Comparison of ENCODE assay signal across 19 mouse cellular contexts in the genomic region with DNA sequence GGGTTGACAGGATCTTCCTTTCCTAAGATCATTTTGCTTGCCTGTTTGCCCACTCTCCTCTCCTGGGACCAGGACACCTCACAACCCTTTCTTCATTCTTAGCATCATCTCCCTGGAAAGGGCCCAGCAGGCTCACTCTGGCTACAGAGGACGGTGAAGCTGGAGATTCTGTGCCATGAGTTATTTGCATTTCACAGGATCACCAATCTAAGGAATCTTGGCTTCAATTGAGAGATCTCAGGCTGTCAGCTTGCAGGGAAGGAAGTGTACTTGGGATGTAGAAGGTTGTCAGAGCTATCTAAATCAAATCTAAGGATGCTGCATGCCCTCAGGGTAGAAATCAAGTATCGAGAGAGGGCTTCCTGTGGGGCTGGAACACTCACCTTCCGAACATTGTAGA. TPM values are rescaled to one million over a fixed set of nuclear protein-coding genes. Genes with fewer than 3 reads are reported as not detected.
"Had no signal": no experiment of that assay in that cellular context is flagged by ENCODE, and none has a peak within 500 bp of the region (broad histone marks: within the 10 kb centered on the region; RNA-seq: fewer than 3 reads in every experiment).

No protein-coding gene starts in this region.

- H3K4me3 ChIP-seq: neural tube, embryonic 13.5 days; neural tube, embryonic 15.5 days; stomach, embryonic 15.5 days had no signal

- DNase-seq: retina, postnatal 1 day; right cerebral cortex, adult 18-20 months; right cerebral cortex, postnatal 14 days; right cerebral cortex, postnatal 25 days; right cerebral cortex, postnatal 4 days; spleen, adult 18-20 months; thymus, adult 18-20 months; thymus, adult 2 months; thymus, postnatal 14 days; thymus, postnatal 25 days; thymus, postnatal 36 days; thymus, postnatal 4 days had no signal

- H3K36me3 ChIP-seq: neural tube, embryonic 13.5 days; neural tube, embryonic 15.5 days; stomach, embryonic 15.5 days had no signal

- H3K27me3 ChIP-seq: neural tube, embryonic 13.5 days; neural tube, embryonic 15.5 days; stomach, embryonic 15.5 days had no signal

- H3K4me1 ChIP-seq: neural tube, embryonic 13.5 days; neural tube, embryonic 15.5 days; stomach, embryonic 15.5 days had no signal

- H3K9ac ChIP-seq: neural tube, embryonic 13.5 days; neural tube, embryonic 15.5 days; stomach, embryonic 15.5 days had no signal

- H3K27ac ChIP-seq: neural tube, embryonic 13.5 days; neural tube, embryonic 15.5 days; stomach, embryonic 15.5 days; stomach, postnatal 0 days had no signal

RNA-seq across cellular contexts. Expression of a gene that starts 8.3 kb away (rescaled TPM):
- polyA plus RNA-seq: neural tube, embryonic 13.5 days; neural tube, embryonic 14.5 days; neural tube, embryonic 15.5 days; stomach, embryonic 14.5 days; stomach, embryonic 16.5 days had no signal

RNA-seq across cellular contexts. Expression of a gene that starts 30.4 kb away (rescaled TPM):
- polyA plus RNA-seq: neural tube, embryonic 13.5 days; neural tube, embryonic 14.5 days; neural tube, embryonic 15.5 days had no signal

RNA-seq across cellular contexts. Expression of a gene that starts 35.3 kb away (rescaled TPM):
- polyA plus RNA-seq: stomach, embryonic 14.5 days had no signal
